Mouse (Mus musculus) embryonic fibroblast, embryonic 13.5 days (primary cell): ENCODE results near the gene Gm2564.
"Not testable (repeated sequence)": the region's sequence is repeated elsewhere in the genome, so short reads cannot be mapped to it uniquely, and the experiment has no call there.

Experiments used
- CTCF ChIP-seq: IDR thresholded peaks from 2 replicates; pipeline ENCODE4 v1.5.1; 2011; ENCODE audit warnings: mild to moderate bottlenecking, control low read depth, low read length, moderate library complexity, borderline replicate concordance; ENCODE audit not compliant: insufficient read depth
- POLR2A ChIP-seq: IDR thresholded peaks from 2 replicates; pipeline ENCODE4 v1.6.1; 2011; ENCODE audit warnings: low read depth, mild to moderate bottlenecking, control low read depth, low read length, moderate library complexity

- not testable (repeated sequence) for TF ChIP-seq CTCF, POLR2A
These were observed 32.3 kb downstream of the Gm2564 start, which contains the start of gene Il11ra2 for GRCm38 (mm10) chr4:42661793-42662192.
